Mouse (Mus musculus): ENCODE results near the gene Olfr1373.
"Not testable (repeated sequence)": the region's sequence is repeated elsewhere in the genome, so short reads cannot be mapped to it uniquely, and the experiment has no call there.

Olfr1373 gene
- long read RNA-seq, experiment 1 = 0 reads
- long read RNA-seq, experiment 2 = 0 reads

GRCm38 (mm10) chr11:52145428-52145827 lies at the start of gene Olfr1373:
TSS of gene Olfr1373 (minus strand) at chr11:52145528.
- intact Hi-C loops (cut with DNase I) = not testable (repeated sequence)

- intact Hi-C loops (cut with DNase I) = loop anchor here (10.0 kb wide), 1 partner anchor 136 kb away; no protein-coding TSS in a partner anchor
Observed at GRCm38 (mm10) chr11:52180651-52181050, 35.3 kb upstream of the Olfr1373 start.

GRCm38 (mm10) chr11:52179897-52180296 lies 34.6 kb upstream of the Olfr1373 start:
- intact Hi-C loops (cut with DNase I) = loop anchor here (10.0 kb wide), 1 partner anchor 135 kb away; no protein-coding TSS in a partner anchor

- intact Hi-C loops (cut with DNase I) = no loop called here
Observed at GRCm38 (mm10) chr11:52168461-52168860, 23.1 kb upstream of the Olfr1373 start.

- intact Hi-C loops (cut with DNase I) = not testable (repeated sequence)
Observed at GRCm38 (mm10) chr11:52167901-52168302, 22.6 kb upstream of the Olfr1373 start.

GRCm38 (mm10) chr11:52167126-52167525 lies 21.8 kb upstream of the Olfr1373 start:
- intact Hi-C loops (cut with DNase I) = no loop called here

GRCm38 (mm10) chr11:52163926-52164325 lies 18.6 kb upstream of the Olfr1373 start:
- intact Hi-C loops (cut with DNase I) = no loop called here

- intact Hi-C loops (cut with DNase I) = loop anchor here (5.0 kb wide), 1 partner anchor 79 kb away; no protein-coding TSS in a partner anchor
Observed at GRCm38 (mm10) chr11:52143675-52144074, 1.7 kb downstream of the Olfr1373 start.

GRCm38 (mm10) chr11:52130451-52131068 lies 14.8 kb downstream of the Olfr1373 start:
- intact Hi-C loops (cut with DNase I) = no loop called here

GRCm38 (mm10) chr11:52129621-52130450 lies 15.5 kb downstream of the Olfr1373 start:
- intact Hi-C loops (cut with DNase I) = loop anchor here (10.0 kb wide), 1 partner anchor 65 kb away; no protein-coding TSS in a partner anchor

GRCm38 (mm10) chr11:52129171-52129570 lies 16.2 kb downstream of the Olfr1373 start:
- intact Hi-C loops (cut with DNase I) = loop anchor here (10.0 kb wide), 1 partner anchor 64 kb away; no protein-coding TSS in a partner anchor

- intact Hi-C loops (cut with DNase I) = loop anchor here (10.0 kb wide), 1 partner anchor 64 kb away; no protein-coding TSS in a partner anchor
Observed at GRCm38 (mm10) chr11:52128316-52129061, 16.8 kb downstream of the Olfr1373 start.

GRCm38 (mm10) chr11:52127760-52128159 lies 17.6 kb downstream of the Olfr1373 start:
- intact Hi-C loops (cut with DNase I) = loop anchor here (10.0 kb wide), 1 partner anchor 63 kb away; no protein-coding TSS in a partner anchor

GRCm38 (mm10) chr11:52127169-52127568 lies 18.2 kb downstream of the Olfr1373 start:
- intact Hi-C loops (cut with DNase I) = loop anchor here (10.0 kb wide), 1 partner anchor 62 kb away; no protein-coding TSS in a partner anchor

GRCm38 (mm10) chr11:52124468-52124867 lies 20.9 kb downstream of the Olfr1373 start:
- intact Hi-C loops (cut with DNase I) = loop anchor here (10.0 kb wide), 1 partner anchor 60 kb away; no protein-coding TSS in a partner anchor

GRCm38 (mm10) chr11:52122045-52122444 lies 23.3 kb downstream of the Olfr1373 start:
- intact Hi-C loops (cut with DNase I) = loop anchor here (10.0 kb wide), 1 partner anchor 57 kb away; no protein-coding TSS in a partner anchor

- intact Hi-C loops (cut with DNase I) = loop anchor here (10.0 kb wide), 1 partner anchor 56 kb away; no protein-coding TSS in a partner anchor
Observed at GRCm38 (mm10) chr11:52120415-52120814, 24.9 kb downstream of the Olfr1373 start.

- intact Hi-C loops (cut with DNase I) = no loop called here
Observed at GRCm38 (mm10) chr11:52117156-52117555, 28.2 kb downstream of the Olfr1373 start.

- intact Hi-C loops (cut with DNase I) = not testable (repeated sequence)
Observed at GRCm38 (mm10) chr11:52116117-52116516, 29.2 kb downstream of the Olfr1373 start.

- intact Hi-C loops (cut with DNase I) = no loop called here
Observed at GRCm38 (mm10) chr11:52115479-52115878, 29.8 kb downstream of the Olfr1373 start.

- intact Hi-C loops (cut with DNase I) = no loop called here
Observed at GRCm38 (mm10) chr11:52109421-52109820, 35.9 kb downstream of the Olfr1373 start.
